Mouse (Mus musculus) stomach, embryonic 15.5 days (tissue): Measurements from ENCODE around the gene Mrps36. TPM values are rescaled to one million over a fixed set of nuclear protein-coding genes. Genes with fewer than 3 reads are reported as not detected.

ENCODE experiments used
- ATAC-seq: fragments of 200-750 bp; cut with Nextera tagmentation; 2 replicates; pipeline ENCODE4 v1.8.0; 2017; ENCODE audit warnings: low read depth, moderate number of reproducible peaks, moderate TSS enrichment; ENCODE audit not compliant: insufficient read depth, low FRiP score
- H3K27ac ChIP-seq: fragments of 300-500 bp; sonication (generic); 2 replicates; pipeline ENCODE4 v1.5.1; 2015; ENCODE audit warnings: mild to moderate bottlenecking, inconsistent platforms
- H3K27me3 ChIP-seq: fragments of 300-500 bp; sonication (generic); replicated peaks from 2 replicates; pipeline ENCODE4 v1.6.1; 2015; ENCODE audit warnings: inconsistent platforms
- H3K36me3 ChIP-seq: fragments of 300-500 bp; sonication (generic); 2 replicates; pipeline ENCODE4 v1.6.1; 2015; ENCODE audit warnings: inconsistent platforms
- H3K4me1 ChIP-seq: fragments of 300-500 bp; sonication (generic); 2 replicates; pipeline ENCODE4 v1.6.1; 2015; ENCODE audit warnings: inconsistent platforms
- H3K4me2 ChIP-seq: fragments of 300-500 bp; sonication (generic); 2 replicates; pipeline ENCODE4 v1.6.1; 2015; ENCODE audit warnings: mild to moderate bottlenecking, inconsistent platforms
- H3K4me3 ChIP-seq: fragments of 300-500 bp; sonication (generic); replicated peaks from 2 replicates; pipeline ENCODE4 v1.5.1; 2015; ENCODE audit warnings: inconsistent platforms
- H3K9ac ChIP-seq: fragments of 300-500 bp; sonication (generic); 2 replicates; pipeline ENCODE4 v1.6.1; 2015; ENCODE audit warnings: inconsistent platforms
- H3K9me3 ChIP-seq: fragments of 300-500 bp; sonication (generic); 2 replicates; pipeline ENCODE4 v1.6.1; 2016; ENCODE audit warnings: inconsistent platforms
- WGBS: fragments of 180-500 bp; shearing (Covaris S2); methylation state at CpG from one replicate; pipeline ENCODE4 v1.1.7; 2015; 5-methylcytosine and 5-hydroxymethylcytosine counted together
- polyA plus RNA-seq: library from polyadenylated mRNA; unstranded; fragments of >200 nt; fragmentation: Nextera tagmentation; extraction: Ambion mirVana; gene quantifications from 2 replicates; pipeline ENCODE4 v1.2.1, GENCODE M21; 2015

Gene Mrps36
- polyA plus RNA-seq, 1 experiment from 2014 or later = 184 TPM

DNA sequence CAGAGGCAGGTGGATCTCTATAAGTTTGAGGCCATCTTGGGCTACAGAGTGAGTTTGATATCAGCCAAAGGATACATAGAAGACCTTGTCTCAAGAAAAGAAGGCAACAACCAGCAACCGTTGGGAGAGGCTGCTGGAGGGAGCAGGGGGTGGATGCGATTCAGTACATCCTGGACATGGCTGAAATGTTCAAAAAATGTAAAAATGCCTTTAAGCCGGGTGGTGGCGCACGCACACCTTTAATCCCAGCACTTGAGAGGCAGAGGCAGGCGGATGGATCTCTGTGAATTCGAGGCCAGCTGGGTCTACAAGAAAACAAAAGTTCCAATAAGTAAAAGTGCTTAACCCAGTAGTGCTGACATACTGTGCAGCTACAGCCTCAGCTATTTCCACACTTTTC lies 56.9 kb downstream of the Mrps36 start:
- no peak for ATAC-seq
- Histone ChIP-seq H3K4me1 (no peaks in the 10 kb centered on the region), H3K4me3 (no peak overlapping the region), H3K9ac (no peak overlapping the region), H3K27me3 (no peaks in the 10 kb centered on the region), H3K9me3 (no peaks in the 10 kb centered on the region), H3K27ac (no peak overlapping the region), H3K36me3 (no peaks in the 10 kb centered on the region), H3K4me2 (no peak overlapping the region)
- WGBS = 65% methylated on average over 7 of the region's 7 CpGs

Other genes starting within 250 kb of the Mrps36 start
- gene Ocln, start 191.9 kb downstream of the Mrps36 start, polyA plus RNA-seq = 58.9 and 70.3 TPM in 2 replicates
- gene Marveld2, start 127.7 kb downstream of the Mrps36 start, polyA plus RNA-seq = 19.5 and 24.8 TPM in 2 replicates
- gene Ak6, start 93.7 kb downstream of the Mrps36 start, polyA plus RNA-seq = 255 and 261 TPM in 2 replicates
- 17.9 and 19.0 TPM in 2 replicates for gene Rad17, start 93.6 kb downstream of the Mrps36 start, polyA plus RNA-seq
- 8.5 and 11.3 TPM in 2 replicates for gene Taf9, start 93.1 kb downstream of the Mrps36 start, polyA plus RNA-seq
- 8.7 and 9.4 TPM in 2 replicates for gene Ccdc125, start 74.9 kb downstream of the Mrps36 start, polyA plus RNA-seq
- gene Cdk7, start 13.7 kb downstream of the Mrps36 start, polyA plus RNA-seq = 75.6 and 81.7 TPM in 2 replicates
- gene Cenph, start 31.2 kb upstream of the Mrps36 start, polyA plus RNA-seq = 28.0 and 33.9 TPM in 2 replicates
- gene Ccnb1, start 41.9 kb upstream of the Mrps36 start, polyA plus RNA-seq = 207 and 208 TPM in 2 replicates
- gene Slc30a5, start 88.8 kb upstream of the Mrps36 start, polyA plus RNA-seq = 58.4 and 64.3 TPM in 2 replicates